Mouse (Mus musculus) cortical plate, adult 2 months (tissue): ENCODE measurements around the gene Kcnk1.

Experiments used
- CTCF ChIP-seq: fragments of 200-500 bp; IDR thresholded peaks from 2 replicates; pipeline ENCODE4 v1.5.1; 2011; ENCODE audit warnings: mild to moderate bottlenecking, control low read depth, low read length; ENCODE audit not compliant: insufficient read depth; ENCODE audit errors: extremely low read depth
- POLR2A ChIP-seq: fragments of 200-500 bp; IDR thresholded peaks from 2 replicates; pipeline ENCODE4 v1.6.1; 2011; ENCODE audit warnings: mild to moderate bottlenecking, low read length, control low read depth; ENCODE audit not compliant: insufficient read depth; ENCODE audit errors: extremely low read depth

DNA sequence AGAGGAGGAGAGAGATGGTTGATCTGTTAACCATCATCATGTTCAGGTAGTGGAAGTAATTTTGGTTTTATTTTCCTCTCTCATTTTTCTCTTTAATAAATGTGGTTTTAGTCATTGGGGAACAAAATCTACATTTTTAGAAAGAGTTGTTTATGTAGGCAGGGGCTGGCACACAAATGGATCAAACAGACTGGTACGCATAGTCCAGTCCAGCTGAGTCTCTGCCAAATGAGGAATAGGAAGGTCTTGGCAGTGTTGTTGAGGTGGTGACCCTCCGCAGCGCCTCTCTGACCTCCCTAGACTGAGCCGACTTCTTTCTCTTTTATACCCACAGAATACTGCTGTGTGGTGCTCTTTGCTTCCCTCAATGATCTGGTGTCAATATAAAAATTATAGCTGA, 19.0 kb upstream of the Kcnk1 start:
- TF ChIP-seq CTCF (no peak), POLR2A (no peak)
